Mouse (Mus musculus) forebrain, embryonic 10.5 days (tissue): ENCODE data around the gene Entpd8. TPM values are rescaled to one million over a fixed set of nuclear protein-coding genes. Genes with fewer than 3 reads are reported as not detected.

ENCODE experiments used
- DNase-seq: peaks from one replicate; pipeline ENCODE4 v3.0.0-alpha.2; 2017; ENCODE audit warnings: low spot score; ENCODE audit errors: extremely low spot score
- H3K27ac ChIP-seq: fragments of 300-500 bp; sonication (generic); 2 replicates; pipeline ENCODE4 v1.5.1; 2016; ENCODE audit warnings: mild to moderate bottlenecking
- H3K27me3 ChIP-seq: fragments of 300-500 bp; sonication (generic); 2 replicates; pipeline ENCODE4 v1.6.1; 2016; ENCODE audit warnings: mild to moderate bottlenecking; ENCODE audit not compliant: poor library complexity, severe bottlenecking
- H3K36me3 ChIP-seq: fragments of 300-500 bp; sonication (generic); replicated peaks from 2 replicates; pipeline ENCODE4 v1.6.1; 2016; ENCODE audit warnings: mild to moderate bottlenecking, moderate library complexity
- H3K4me1 ChIP-seq: fragments of 300-500 bp; sonication (generic); 2 replicates; pipeline ENCODE4 v1.6.1; 2016
- H3K4me3 ChIP-seq: fragments of 300-500 bp; sonication (generic); 2 replicates; pipeline ENCODE4 v1.5.1; 2016; ENCODE audit warnings: mild to moderate bottlenecking, moderate library complexity
- H3K9me3 ChIP-seq: fragments of 300-500 bp; sonication (generic); 2 replicates; pipeline ENCODE4 v1.6.1; 2016; ENCODE audit warnings: mild to moderate bottlenecking, moderate library complexity
- WGBS: fragments of 180-500 bp; shearing (Covaris S2); methylation state at CpG from one replicate; pipeline ENCODE4 v1.1.7; 2016; 5-methylcytosine and 5-hydroxymethylcytosine counted together
- microRNA-seq: library from miRNA; unstranded; fragments of <30 nt; microRNA quantifications from one replicate; pipeline ENCODE4, GENCODE M21; 2017
- polyA plus RNA-seq: library from polyadenylated mRNA; unstranded; fragments of >200 nt; fragmentation: Nextera tagmentation; extraction: Ambion mirVana; gene quantifications from 2 replicates; pipeline ENCODE4 v1.2.1, GENCODE M21; 2016

The Entpd8 gene
- polyA plus RNA-seq, 1 experiment from 2014 or later, result not detected

DNA sequence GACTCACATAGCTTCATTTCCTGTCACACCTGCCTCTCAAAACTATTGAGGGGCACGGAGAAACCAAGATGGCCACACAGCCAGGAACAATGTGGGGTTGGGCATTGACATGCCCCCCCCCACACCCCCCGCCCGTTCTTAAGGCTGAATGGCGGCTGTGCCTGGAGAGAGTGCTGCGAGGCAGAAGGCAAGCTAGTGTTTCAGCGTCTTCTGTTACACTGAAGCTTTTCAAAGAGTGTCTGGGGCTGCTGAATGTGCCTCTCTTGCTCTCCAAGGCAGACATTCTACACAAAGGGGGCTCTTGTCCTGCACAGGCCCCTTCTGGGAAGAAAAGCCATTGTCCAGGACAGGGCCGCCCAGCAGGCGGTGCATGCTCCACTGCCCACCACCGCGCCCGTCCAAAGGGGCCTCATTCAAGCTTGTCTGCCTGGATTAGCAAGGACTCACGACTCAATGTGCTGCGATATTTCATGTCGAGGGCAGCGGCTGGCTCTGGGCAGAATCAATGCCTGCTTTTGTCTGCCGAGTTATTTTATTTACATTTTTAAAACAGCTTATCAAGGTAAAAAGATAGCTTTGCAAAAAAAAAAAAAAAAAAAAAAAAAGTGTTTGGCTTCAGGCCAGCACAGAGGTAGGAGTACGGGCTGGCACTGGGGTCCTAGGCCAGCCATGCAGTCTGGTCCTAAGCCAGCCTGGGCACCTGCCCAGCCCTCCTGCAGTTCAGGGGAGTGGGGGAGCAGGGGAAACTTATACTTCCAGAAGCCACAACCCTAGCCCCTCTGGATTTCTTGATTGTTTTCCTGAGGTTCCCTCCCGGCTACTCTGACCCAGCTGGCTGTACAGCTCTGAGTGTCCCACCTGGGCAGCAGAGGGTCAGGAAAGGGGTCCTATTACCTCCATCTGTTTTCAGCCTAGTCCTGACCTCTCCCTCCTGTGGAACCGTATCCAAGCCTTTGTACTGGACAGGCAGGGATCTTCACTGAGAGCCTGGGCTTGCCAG lies 46.2 kb downstream of the Entpd8 start:
- Histone ChIP-seq H3K27me3 (peaks cover 22% of the 10 kb centered on the region), H3K27ac (peak overlapping the region; percentile 95), H3K4me1 (peaks cover 69% of the 10 kb centered on the region), H3K9me3 (no peaks in the 10 kb centered on the region), H3K4me3 (peak overlapping the region; percentile 33), H3K36me3 (no peaks in the 10 kb centered on the region)
- DNase-seq, result peak; percentile 92
- 7% methylated on average over 19 of the region's 19 CpGs for WGBS

DNA sequence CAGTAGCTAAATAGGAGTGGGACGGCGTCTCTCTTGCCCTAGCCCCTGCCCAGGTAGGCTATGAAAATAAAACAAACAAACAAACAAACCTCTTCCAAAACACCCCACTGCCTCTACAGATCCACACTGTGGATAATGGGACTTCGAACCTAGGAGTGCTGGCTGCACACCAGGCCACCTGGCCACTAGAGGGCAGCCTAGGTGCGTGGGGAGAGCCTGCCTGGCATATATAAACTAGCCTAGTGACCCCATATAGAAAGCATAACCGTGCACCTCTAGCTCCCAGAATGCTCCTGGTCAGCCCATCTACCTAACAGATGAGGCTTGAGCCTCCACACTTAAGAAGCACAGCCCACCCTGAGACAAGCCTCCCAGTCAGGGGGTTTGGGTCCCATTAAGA lies 47.1 kb downstream of the Entpd8 start:
- H3K36me3 ChIP-seq, result no peaks in the 10 kb centered on the region
- peak; percentile 61 for DNase-seq
- H3K4me3 ChIP-seq, result 0 out of 2 replicates have a peak overlapping the region, but pooled peaks have one; percentile 33
- no peaks in the 10 kb centered on the region for H3K9me3 ChIP-seq
- peaks cover 77% of the 10 kb centered on the region for H3K4me1 ChIP-seq
- H3K27me3 ChIP-seq, result peaks cover 20% of the 10 kb centered on the region
- H3K27ac ChIP-seq, result peak overlapping the region; percentile 95
- WGBS, result 37% methylated on average over 5 of the region's 5 CpGs

DNA sequence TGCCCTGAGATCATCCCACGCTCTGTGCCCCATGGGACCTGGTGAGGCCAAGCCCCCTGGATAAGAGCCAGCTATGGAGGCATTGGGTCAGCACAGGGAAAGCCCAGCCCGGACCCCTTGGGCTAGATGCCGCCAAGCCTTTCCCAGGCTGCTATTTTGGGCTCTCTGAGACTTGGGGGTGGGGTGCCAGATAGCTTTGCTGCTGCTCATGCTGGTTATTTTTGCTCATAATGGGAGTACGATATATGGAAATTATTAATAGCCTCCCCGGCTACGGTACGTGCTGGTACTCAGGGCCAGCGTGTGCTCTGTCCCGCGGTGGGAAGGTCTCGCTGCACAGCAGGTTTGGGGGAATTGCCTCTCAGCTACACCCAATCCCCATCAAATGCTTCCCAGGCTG lies 48.0 kb downstream of the Entpd8 start:
- Histone ChIP-seq H3K27ac (peak overlapping the region; percentile 95), H3K4me3 (no peak overlapping the region), H3K4me1 (peaks cover 77% of the 10 kb centered on the region), H3K36me3 (no peaks in the 10 kb centered on the region), H3K27me3 (peaks cover 12% of the 10 kb centered on the region; the same call in 1 of the 2 replicates), H3K9me3 (no peaks in the 10 kb centered on the region)
- no peak for DNase-seq
- 93% methylated on average over 11 of the region's 11 CpGs for WGBS

DNA sequence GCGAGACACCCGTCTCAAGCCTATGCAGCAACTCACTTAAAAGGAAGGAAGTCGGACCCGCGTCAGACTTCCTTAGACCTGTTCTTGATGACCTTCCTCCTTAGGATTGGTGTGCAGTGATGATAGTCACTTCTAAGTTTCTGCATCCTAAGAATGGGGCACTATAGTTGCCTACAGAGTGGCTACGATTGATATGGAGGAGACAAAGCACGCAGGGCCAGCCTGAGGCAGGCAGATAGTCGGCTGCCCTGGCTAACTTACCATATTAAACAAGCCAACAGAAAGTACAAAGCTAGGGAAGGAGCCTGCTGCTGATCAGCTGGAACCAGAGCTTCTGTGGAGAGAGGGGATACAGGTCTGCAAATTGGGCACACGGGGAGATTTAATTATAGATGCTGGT lies 51.5 kb downstream of the Entpd8 start:
- DNase-seq, result no peak
- Histone ChIP-seq H3K36me3 (no peaks in the 10 kb centered on the region), H3K4me1 (peaks cover 45% of the 10 kb centered on the region), H3K27ac (peak overlapping the region; percentile 49), H3K9me3 (no peaks in the 10 kb centered on the region), H3K27me3 (no peaks in the 10 kb centered on the region), H3K4me3 (no peak overlapping the region)
- WGBS, result 75% methylated on average over 9 of the region's 9 CpGs

Small RNA genes lying within 50 kb of the gene (microRNA-seq; reads per million reads assigned to microRNA genes)
- gene Gm24328 (not detected), gene Mir7664 (not detected)

Other genes with a start within 250 kb of the Entpd8 start
- gene Ehmt1, start 160.7 kb upstream of the Entpd8 start, polyA plus RNA-seq, result 149 and 150 TPM in 2 replicates
- 17.8 and 19.1 TPM in 2 replicates for gene Arrdc1, start 145.1 kb upstream of the Entpd8 start, polyA plus RNA-seq
- gene Zmynd19, start 130.5 kb upstream of the Entpd8 start, polyA plus RNA-seq, result 23.7 and 24.2 TPM in 2 replicates
- 35.1 and 35.2 TPM in 2 replicates for gene Dph7, start 117.9 kb upstream of the Entpd8 start, polyA plus RNA-seq
- gene Mrpl41, start 105.2 kb upstream of the Entpd8 start, polyA plus RNA-seq, result 121 and 124 TPM in 2 replicates
- gene Pnpla7, start 104.3 kb upstream of the Entpd8 start, polyA plus RNA-seq, result 4.5 and 5.3 TPM in 2 replicates
- 62.7 and 64.7 TPM in 2 replicates for gene Nsmf, start 25.9 kb upstream of the Entpd8 start, polyA plus RNA-seq
- gene Noxa1, start 14.8 kb downstream of the Entpd8 start, polyA plus RNA-seq, result 0.26 and 0.29 TPM in 2 replicates
- 37.4 and 40.7 TPM in 2 replicates for gene Nrarp, start 100.5 kb downstream of the Entpd8 start, polyA plus RNA-seq
- 1.3 and 1.5 TPM in 2 replicates for gene Tor4a, start 116.6 kb downstream of the Entpd8 start, polyA plus RNA-seq
- gene Nelfb, start 131.2 kb downstream of the Entpd8 start, polyA plus RNA-seq, result 128 and 130 TPM in 2 replicates
- gene Stpg3, start 134.3 kb downstream of the Entpd8 start, polyA plus RNA-seq, result not detected in 2 replicates
- 0.67 and 0.80 TPM in 2 replicates for gene Fam166a, start 138.4 kb downstream of the Entpd8 start, polyA plus RNA-seq
- gene Tubb4b, start 144.4 kb downstream of the Entpd8 start, polyA plus RNA-seq, result 736 and 780 TPM in 2 replicates
- not detected in 2 replicates for gene Slc34a3, start 154.1 kb downstream of the Entpd8 start, polyA plus RNA-seq
- not detected in 2 replicates for gene Rnf224, start 156.5 kb downstream of the Entpd8 start, polyA plus RNA-seq
- gene Rnf208, start 162.0 kb downstream of the Entpd8 start, polyA plus RNA-seq, result 23.3 and 26.5 TPM in 2 replicates
- 0.18 and 0.22 TPM in 2 replicates for gene Cysrt1, start 162.1 kb downstream of the Entpd8 start, polyA plus RNA-seq
- gene AL732309.1, start 166.6 kb downstream of the Entpd8 start, polyA plus RNA-seq, result 6.9 and 7.0 TPM in 2 replicates
- 15.9 and 17.9 TPM in 2 replicates for gene Tmem203, start 175.1 kb downstream of the Entpd8 start, polyA plus RNA-seq
- 6.5 and 8.3 TPM in 2 replicates for gene Tprn, start 182.3 kb downstream of the Entpd8 start, polyA plus RNA-seq
- gene Ssna1, start 192.1 kb downstream of the Entpd8 start, polyA plus RNA-seq, result 231 and 247 TPM in 2 replicates
- 136 and 142 TPM in 2 replicates for gene Anapc2, start 192.2 kb downstream of the Entpd8 start, polyA plus RNA-seq
- gene Tmem210, start 207.8 kb downstream of the Entpd8 start, polyA plus RNA-seq, result not detected in 2 replicates
- not detected in 2 replicates for gene Lrrc26, start 209.6 kb downstream of the Entpd8 start, polyA plus RNA-seq
- gene Grin1, start 238.9 kb downstream of the Entpd8 start, polyA plus RNA-seq, result 0.87 and 1.3 TPM in 2 replicates